Mouse (Mus musculus) megakaryocyte, embryonic 14.5 days (primary cell): Measurements from ENCODE around the gene Nphp4.

Experiments
- FLI1 ChIP-seq: IDR thresholded peaks from 2 replicates; pipeline ENCODE4 v1.6.1; 2012; ENCODE audit warnings: low read length, inconsistent platforms, mixed read lengths
- GATA1 ChIP-seq: IDR thresholded peaks from 3 replicates; pipeline ENCODE4 v1.6.1; 2012; ENCODE audit warnings: mixed read lengths, low read length, inconsistent platforms, borderline replicate concordance

- TF ChIP-seq GATA1 = no peak
- TF ChIP-seq FLI1 = no peak
These were observed 27.9 kb upstream of the Nphp4 start for GRCm38 (mm10) chr4:152448666-152449018.
